Mouse (Mus musculus): ENCODE results near the gene Tle3.

Gene Tle3

DNA sequence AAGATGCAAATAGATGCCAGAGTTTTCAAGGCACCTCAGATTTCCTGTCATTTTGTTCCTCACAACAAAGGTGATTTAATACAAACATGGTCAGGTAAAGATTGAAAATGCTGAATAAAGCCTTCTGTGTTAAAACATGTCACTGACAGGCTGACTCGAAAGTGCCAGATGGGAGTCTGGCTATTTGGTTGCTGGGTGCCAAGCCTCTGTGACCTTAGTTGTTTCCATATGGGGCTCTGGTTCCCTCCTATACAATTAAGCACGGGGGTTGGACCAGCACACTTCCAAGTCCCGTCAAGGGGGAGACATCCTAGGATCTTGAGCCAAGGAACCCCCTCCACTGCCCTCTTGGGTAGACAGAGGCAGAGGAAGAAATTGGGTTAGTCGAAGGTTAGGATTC, 13.2 kb upstream of the Tle3 start:
- no peak for DNase-seq (ENCODE audit: extremely low read depth, low read depth, low spot score)

DNA sequence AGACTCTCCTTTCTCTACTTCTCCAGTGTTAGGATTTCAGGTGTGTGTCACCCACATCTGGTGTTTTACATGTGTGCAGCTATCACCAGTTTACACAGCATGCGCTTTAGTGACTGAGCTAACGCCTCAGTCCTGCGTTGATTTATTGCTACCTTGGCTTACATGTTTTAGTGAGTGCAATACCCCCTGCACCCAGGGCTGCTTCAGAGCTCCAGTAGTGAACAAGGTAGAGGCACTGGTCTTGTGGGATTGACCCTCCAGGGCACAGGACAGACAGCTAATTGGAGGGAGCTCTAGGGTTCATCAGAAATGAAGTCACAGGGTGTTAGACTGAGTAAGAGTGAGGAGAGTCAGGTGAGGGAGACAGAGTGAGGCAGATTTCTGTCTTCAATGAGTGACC, 12.4 kb upstream of the Tle3 start:
- no peak for DNase-seq (ENCODE audit: extremely low read depth, low read depth, low spot score)

DNA sequence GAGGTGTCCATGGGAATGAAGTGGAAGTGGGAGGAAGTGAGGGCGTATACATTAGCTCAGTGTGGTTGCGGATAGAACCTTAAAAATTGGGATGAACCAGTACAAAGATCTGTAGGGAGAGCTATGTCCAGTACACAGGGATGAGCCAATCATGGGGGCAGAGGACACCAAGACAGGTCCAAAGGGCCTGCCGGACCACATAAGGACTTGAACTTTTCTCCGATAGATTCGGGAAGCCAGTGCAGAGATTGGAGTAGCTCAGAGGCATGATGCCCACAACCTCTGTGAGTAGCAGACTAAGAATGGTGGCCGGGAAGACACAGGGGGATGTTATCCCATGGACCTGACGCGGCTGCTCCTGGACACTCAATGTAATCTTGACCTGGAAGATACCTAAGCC, 12.0 kb upstream of the Tle3 start:
- DNase-seq (ENCODE audit: extremely low read depth, low read depth, low spot score): no peak

DNA sequence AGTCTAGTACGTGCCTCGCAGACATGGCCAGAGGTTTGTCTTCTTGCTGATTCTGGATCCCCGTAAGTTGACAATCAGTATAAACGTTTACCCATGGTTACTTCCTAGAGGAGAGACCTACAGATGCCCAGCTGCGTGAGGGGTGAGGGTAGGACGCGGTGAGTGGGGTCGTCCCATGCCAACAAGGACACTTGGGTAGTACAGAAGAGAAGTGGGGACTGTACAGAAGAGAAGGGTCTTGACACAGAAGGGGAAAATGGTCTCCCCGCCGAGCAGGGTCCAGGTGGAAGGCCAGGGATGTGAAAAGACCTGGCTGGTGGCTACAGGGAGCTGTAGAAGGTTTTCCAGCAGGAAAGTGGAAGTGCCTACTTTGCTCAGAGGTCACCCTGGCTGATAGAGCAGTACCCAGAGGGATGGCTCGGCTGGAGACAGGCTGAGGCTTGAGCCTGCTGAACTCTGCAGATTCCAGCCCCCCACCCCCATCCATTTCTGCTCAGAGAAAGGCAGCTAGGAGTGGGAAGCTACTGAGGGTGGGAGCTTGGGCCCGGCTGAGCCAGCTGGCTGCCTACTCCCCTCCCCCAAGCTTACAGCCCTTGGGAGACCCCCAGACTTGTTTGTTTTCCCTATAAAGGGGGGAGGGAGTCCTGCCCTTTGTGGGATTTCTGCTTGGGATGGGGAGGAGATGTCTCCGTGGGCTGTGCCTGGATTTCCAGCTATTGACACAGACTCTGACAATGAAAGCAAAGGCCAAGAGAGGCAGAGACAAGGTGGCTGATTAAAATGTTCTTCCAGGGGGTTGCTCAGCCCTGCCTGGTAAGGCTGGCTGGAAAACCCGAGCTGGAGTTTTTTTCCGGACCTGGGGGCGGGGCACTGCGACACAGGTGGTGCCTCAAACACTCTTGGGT, 11.2 kb upstream of the Tle3 start:
- no peak for DNase-seq (ENCODE audit: extremely low read depth, low read depth, low spot score)

DNA sequence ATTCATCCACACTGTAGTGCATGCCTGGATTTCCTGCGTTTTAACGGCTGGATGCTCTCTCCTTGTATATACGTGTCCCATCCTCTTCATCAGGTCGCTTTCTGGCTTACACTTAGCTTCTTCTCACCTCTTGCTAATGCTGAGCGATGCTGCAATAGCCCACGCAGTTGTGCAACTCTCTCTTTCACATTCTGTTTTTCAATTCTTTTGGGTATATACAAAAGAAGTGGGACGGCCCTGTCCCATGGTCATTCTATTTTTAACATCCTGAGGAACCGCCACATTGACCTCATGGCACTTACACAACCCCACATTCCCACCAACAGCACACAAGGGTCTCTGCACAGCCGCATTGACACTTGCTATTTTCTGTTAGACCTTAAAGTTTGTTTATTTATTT, 9.0 kb upstream of the Tle3 start:
- no peak for DNase-seq (ENCODE audit: extremely low read depth, low read depth, low spot score)

DNA sequence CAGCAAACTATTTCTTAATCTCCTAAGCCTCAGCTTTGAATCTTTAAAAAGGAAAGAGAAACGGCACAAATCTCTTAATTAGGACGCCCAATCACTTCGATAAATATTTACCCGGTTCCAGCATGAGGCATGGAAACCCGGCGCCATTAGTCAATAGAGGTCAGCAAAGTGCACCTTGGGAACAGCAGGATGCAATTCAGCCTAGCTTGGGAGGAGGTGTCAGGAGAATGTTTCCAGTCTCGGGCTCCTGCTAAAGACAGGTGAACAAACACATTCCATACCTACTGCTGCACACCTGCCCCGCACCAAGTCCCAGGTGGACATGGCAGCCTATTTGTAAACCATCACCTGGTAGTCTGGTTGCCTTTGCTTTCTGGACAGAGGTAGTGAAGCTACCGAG, 6.1 kb upstream of the Tle3 start:
- no peak for DNase-seq (ENCODE audit: extremely low read depth, low read depth, low spot score)

DNA sequence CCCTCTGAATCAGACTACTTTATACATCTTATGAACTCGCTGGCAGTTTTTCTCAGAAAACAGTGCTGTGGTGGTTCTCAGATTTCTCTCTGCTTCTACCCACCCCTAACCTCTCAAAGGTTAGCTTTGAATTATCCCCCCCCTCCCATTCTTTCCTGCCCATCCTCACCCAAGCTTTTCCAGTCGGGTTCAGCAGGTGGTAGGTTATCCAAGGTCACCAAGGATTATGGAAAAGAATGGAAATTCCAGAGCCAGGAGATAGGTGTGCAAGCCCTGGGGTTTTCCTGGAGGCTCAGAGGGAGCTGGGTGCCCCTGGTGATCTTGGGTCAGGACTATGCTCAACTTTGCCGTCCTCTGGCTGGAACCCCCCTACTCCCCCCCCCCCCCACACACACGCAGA, 5.0 kb upstream of the Tle3 start:
- no peak for DNase-seq (ENCODE audit: extremely low read depth, low read depth, low spot score)

DNA sequence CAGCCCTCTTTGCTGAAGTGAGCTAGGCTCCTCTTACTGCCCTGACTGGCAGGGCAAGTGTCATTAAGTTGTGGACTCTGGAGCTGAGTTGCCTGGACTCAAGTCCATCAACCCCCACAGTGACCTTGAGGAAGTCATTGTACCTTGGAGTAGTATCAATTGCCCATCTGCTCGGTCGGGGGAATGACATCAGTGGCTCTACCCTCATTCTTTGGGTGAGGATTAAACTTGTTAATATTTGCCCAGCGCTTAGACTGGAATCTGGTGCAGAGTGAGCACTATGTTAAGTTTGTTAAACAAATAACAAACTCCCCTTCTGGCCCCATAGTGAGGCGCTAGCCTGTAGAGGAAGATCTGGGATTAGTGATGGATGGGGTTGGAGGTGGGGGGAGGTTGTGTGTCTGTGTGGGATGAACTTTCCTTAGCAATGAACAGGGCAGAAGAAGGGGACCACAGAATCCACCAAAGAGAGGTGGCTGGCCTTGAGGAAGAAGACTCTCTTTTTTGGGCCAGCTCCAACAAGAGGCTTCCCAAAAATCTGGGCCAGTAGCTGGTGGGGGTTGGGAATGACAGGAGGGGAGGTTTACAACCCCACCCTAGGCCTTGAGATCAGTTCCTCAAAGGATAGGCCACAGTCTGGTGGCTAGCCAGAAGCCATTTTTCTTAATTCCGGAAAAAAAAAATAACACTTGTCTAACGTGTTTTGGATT, 4.2 kb upstream of the Tle3 start:
- DNase-seq (ENCODE audit: extremely low read depth, low read depth, low spot score): no peak

DNA sequence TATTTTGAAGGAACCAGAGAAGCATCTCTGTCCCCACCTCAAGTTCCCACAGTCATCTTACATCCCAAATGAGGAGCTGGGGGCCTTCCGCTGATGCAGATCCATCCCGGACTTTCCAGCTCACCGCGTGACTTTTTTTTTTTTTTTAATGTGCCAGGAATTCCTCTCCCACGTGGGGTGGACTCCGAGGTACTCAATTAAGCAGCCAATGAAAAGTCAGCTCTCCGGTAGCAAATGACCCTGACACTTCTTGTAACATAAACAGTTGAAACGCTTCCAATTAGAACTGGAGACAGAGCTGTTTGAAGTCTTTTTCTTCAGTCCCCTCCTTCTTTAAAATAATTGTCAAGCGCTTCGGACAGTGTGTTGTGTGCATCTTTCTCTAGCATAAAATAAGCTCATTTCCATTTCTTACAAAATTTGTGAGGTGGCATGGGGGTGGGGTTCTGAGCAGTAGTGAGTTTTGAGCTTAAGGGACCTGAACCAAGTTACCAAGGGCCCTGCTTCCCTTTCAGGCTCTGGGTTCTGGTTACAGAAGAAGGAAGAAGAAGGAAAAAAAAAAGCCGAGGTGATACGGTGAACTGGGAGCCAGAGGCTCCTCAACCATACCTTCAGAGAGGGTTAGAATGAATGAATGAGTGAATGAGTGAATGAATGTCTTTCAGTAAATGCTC, 3.5 kb upstream of the Tle3 start:
- DNase-seq (ENCODE audit: extremely low read depth, low read depth, low spot score): peak; percentile 52

DNA sequence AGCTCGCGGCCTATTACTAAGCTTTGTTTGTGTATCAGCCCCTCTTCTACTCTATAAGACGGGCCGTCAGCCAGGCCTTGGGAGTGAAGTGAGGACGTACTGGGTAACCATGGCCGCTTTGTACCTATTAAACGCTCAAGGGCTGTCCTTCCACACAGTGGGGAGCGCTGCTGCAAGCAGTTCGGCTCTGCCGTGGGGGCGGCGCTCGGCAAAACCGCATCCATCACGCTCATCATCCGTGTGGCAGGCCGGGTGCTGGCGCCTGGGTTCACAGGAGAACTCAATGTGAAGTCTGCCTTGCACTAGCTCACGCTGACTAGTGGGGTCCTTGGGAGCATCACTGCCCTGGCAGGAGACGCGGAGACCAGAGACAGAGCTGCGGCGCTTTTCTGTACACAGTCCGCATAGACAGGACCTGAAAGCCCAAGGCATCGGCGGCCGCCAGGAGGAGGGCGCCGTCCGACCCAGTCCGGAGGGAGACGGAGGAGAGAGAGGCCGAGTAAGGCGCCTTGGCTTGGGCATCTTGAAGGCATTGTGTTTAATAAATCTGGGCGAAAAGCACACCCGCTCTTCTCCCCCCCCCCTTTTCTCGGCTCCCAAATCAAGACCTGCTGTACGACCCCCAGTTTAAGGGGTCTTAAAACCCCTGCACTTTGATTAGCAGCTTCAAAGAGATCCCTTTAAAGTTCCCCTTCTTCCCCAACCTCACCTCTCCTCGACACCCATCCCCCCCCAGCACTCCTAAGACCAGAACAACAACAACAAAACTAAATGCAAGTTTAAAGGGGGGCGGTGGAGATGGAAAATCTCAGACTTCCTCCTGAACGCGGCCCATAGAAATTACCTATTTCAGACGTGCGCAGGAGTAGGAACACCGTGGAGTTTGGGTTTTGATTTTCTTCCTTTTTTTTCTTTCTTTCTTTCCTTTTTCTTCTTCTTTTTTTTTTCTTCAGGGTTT, 2.6 kb upstream of the Tle3 start:
- no peak for DNase-seq (ENCODE audit: extremely low read depth, low read depth, low spot score)

DNA sequence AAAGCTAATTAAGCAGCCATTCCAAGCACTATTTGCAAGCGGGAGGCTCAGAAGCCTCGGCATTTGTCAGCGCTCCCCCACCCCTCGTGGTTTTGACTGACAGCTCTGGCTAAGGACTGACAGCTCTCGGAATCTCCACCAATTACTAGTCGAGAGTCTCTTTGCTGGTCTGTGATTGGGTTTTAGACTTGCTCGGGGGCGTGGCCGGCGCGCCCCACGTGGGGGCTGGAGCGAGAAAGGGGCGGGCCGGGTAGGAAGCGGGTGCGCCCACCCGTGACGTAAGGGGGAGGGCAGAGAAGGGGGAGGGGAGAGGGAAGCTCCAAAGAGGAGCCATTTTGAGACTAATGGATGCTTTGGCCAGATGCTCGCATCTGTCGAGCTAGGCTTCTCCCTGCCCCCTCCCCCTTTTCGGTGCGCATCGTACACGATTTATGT, 1.7 kb upstream of the Tle3 start:
- peak; percentile 97 for DNase-seq (ENCODE audit: extremely low read depth, low read depth, low spot score)

DNA sequence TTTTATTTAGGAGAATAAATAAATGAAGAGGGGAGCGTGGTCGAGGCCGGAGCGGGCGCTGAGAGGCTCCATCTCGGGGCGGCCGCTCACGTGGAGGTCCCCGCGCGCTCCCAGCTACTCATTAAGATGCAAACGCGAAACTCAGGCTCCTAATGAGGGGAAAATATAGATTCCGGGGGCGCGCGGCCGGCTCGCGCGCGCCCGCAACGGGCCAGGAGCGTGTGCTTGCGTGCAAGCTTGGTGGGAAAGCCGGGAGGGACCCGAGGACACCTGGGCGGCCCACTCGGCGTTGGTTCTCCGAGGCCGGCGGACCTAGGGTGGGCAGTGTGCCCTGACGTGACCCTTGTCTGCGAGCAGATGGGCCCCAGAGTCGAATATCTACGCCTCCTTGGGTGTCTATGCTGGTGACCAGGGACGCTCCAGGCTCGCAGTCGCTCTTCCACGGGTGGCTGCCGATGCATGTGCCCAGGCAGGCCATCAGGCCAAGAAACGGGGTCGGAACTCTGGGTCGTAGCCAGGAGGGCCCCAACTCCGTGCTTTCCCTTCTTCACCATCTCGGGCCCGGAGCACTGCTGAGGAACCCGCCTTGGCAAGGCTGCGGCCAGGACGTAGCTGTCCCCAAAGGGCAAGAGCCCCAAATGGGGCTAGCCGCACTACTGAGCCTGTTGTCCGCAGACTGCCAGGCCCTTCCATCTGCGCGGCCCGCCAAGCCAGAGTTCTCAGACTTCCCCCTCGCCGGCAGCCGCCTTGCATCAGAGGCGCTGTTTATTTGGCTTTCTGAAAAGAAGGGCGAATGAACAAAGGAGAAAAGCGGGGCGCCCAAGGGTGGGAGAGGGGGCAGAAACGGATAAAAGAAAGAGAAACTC, 1.0 kb upstream of the Tle3 start:
- DNase-seq (ENCODE audit: extremely low read depth, low read depth, low spot score): no peak

DNA sequence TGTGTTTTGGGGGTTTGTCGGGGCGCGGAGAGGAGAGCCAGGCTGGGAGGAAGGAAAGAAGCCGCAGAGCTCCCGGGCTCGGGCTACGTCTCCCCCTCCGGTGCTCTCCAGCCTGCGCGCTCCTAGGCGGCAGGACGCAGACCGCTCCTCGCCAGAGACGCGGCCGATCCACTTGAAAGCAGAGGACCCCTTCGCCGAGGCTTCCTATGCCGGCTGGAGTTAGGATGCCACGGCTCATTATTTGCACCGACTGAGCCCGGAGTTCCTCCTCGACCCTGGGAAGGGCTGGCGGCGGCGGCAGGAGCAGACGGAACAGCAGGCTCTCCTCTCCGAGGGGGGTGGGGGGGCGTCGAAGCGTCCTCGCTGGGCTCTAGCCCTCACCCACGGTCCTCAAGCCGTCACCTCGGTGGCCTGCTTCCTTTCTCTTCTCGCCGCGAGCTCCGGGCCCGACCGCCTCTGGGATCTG, 377 bp downstream of the Tle3 start:
- no peak for DNase-seq (ENCODE audit: extremely low read depth, low read depth, low spot score)

DNA sequence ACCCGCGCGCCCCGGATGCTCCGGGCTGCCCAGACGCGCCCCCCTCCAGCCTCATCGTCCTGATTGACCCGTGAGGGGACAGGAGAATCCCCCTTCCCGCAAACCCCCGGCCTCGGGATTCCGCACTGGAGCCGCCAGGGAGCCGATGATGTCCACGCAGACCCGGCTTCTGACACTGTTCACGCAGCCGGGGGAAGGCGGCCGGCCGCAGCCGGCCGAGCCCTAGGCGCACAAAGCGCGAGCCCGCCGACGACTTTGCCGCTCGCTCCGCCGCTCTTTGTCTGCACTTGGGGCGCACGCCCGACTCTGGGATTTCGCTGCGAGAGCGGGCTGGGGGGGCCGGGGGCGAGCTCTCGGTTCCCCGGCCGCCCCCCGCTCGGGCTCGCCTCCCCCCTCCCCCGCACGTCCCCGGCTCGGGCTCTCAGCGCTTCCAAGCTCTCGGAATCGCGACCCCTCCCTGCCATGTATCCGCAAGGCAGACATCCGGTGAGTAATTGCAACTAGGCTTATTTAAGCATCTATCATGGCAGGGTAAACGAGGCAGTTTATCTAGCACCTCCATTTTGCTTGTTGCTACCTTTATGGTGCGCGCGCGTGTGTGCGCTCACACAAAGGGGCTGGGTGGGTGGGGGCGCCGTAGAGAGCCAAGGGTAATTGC, 939 bp downstream of the Tle3 start:
- no peak for DNase-seq (ENCODE audit: extremely low read depth, low read depth, low spot score)

DNA sequence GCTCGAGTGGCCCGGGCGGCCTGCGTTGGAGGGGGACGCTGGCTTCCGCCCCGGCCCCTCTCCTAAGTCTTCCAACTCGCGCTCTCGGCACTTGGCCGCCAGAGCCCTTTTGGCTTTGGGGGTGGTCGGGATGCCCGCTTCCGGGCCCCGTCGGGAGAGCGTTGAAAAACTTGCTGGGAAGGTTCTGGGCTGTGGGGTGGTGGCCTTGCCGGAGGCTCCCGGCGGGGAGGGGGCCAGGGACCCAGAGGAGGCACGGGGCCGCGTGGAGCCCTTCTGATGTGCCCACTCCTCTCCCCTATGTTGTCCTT, 1.4 kb downstream of the Tle3 start:
- DNase-seq (ENCODE audit: extremely low read depth, low read depth, low spot score): no peak

DNA sequence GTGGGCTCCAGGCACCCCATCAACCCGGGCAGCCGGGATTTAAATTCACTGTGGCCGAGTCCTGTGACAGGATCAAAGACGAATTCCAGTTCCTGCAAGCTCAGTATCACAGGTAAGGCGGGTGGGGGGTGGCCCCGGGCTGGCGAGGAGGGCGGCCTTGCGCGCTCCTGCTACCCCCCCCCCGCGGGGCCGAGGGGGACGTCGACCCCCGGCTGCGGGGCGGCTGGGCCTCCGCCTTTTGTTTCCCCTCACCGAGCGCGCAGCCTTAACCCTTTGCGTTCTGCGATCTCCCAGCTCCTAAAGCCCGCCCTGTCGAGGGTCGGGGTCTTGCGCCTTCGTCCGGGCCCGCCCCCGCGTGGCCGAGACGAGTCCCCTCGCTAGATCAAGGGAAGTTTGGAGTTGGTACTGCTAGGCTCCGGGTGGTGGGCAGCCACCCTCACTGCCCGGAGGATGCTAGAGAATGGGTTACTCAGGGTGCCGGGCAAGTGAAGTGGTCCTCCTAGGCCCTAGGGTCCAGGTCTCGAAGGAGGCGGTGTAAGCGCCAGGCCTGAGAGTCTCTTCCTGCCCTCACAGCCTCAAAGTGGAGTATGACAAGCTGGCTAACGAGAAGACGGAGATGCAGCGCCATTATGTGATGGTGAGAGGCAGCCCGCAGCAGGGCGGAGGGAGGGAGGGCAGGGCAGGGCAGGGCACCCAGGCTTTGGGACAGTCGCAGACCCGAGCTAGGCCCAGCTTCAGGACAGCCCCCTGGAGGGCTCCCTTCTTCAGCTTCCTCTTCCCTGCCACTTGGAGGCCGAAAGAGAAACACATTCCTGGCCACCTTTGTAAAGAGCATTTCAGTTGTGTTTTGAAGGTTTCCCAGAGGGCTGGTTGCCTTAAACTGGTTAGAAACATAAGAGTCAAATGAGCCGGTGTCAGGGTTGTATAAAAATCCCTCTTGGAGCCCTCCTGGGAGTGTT, 2.1 kb downstream of the Tle3 start:
- DNase-seq (ENCODE audit: extremely low read depth, low read depth, low spot score): no peak

DNA sequence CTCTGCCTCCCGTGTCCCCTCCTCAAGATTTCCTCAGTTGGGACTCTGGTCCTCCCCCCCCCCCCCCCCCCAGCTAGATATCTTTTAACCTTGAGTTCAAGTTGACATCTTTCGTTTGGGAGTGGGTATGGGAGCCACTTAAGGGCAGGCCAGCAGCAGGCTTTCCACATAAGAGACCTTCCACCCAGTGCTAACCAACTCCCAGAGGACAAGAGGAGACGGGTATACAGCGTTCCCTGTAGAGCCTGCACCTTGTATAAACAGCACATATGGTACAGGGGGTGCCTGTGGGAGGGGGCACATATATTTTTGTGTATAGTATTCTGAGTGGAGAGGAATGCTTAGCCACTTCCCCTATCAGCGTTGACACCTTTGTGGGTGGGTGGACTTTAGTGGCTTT, 2.8 kb downstream of the Tle3 start:
- no peak for DNase-seq (ENCODE audit: extremely low read depth, low read depth, low spot score)

All from fat pad, adult 2 months (tissue).